Mouse (Mus musculus) adrenal gland, postnatal 4 days (tissue): Measurements from ENCODE around the gene Scai. TPM values are rescaled to one million over a fixed set of nuclear protein-coding genes. Genes with fewer than 3 reads are reported as not detected.
"Not testable (repeated sequence)": the region's sequence is repeated elsewhere in the genome, so short reads cannot be mapped to it uniquely, and the experiment has no call there.

Experiments used
- DNase-seq, 2 experiments: peaks; one replicate each; pipeline ENCODE4 v3.0.0; 2021 to 2022; ENCODE audit warnings: low spot score in 2 of 2, mixed read lengths in 2 of 2
- total RNA-seq, 2 experiments: library from RNA; stranded (reverse); gene quantifications; 2 replicates each; pipeline ENCODE4 v1.2.3; 2021

The Scai gene
- total RNA-seq, 2 experiments from 2014 or later, result 17.4 to 22.7 TPM

- no peak for DNase-seq
Measured at GRCm38 (mm10) chr2:39140586-39141455, 49.7 kb downstream of the Scai start.

GRCm38 (mm10) chr2:39129526-39130326 is 60.8 kb downstream of the Scai start:
- no peak for DNase-seq

GRCm38 (mm10) chr2:39124167-39124566 is 66.4 kb downstream of the Scai start:
- DNase-seq, result no peak

- DNase-seq, result no peak
Measured at GRCm38 (mm10) chr2:39121137-39121536, 69.4 kb downstream of the Scai start.

- DNase-seq, result no peak
Measured at GRCm38 (mm10) chr2:39116583-39116982, 74.0 kb downstream of the Scai start.

GRCm38 (mm10) chr2:39114093-39114492 is 76.4 kb downstream of the Scai start:
- no peak for DNase-seq

GRCm38 (mm10) chr2:39110514-39110913 is 80.0 kb downstream of the Scai start:
- no peak for DNase-seq

- DNase-seq, result not testable (repeated sequence)
Measured at GRCm38 (mm10) chr2:39109712-39110111, 80.8 kb downstream of the Scai start.

- DNase-seq, result not testable (repeated sequence)
Measured at GRCm38 (mm10) chr2:39099951-39100350, 90.6 kb downstream of the Scai start.

- DNase-seq, result no peak
Measured at GRCm38 (mm10) chr2:39097993-39098392, 92.5 kb downstream of the Scai start.

GRCm38 (mm10) chr2:39091966-39092365 is 98.6 kb downstream of the Scai start:
- no peak for DNase-seq

- DNase-seq, result no peak
Measured at GRCm38 (mm10) chr2:39082706-39083105, 107.8 kb downstream of the Scai start.

GRCm38 (mm10) chr2:39070666-39071065 is 119.9 kb downstream of the Scai start:
- DNase-seq, result no peak

- DNase-seq, result no peak
Measured at GRCm38 (mm10) chr2:39069096-39069495, 121.4 kb downstream of the Scai start.

GRCm38 (mm10) chr2:39065400-39065987 is 125.0 kb downstream of the Scai start, which contains the start of gene Golga1:
Gene Golga1, minus strand, starts transcription at chr2:39065541.
- DNase-seq, result peak; percentile 75 to 86

GRCm38 (mm10) chr2:39064687-39065399 is 125.7 kb downstream of the Scai start:
- no peak for DNase-seq

GRCm38 (mm10) chr2:39048515-39048914 is 142.0 kb downstream of the Scai start:
- no peak for DNase-seq

- no peak for DNase-seq
Measured at GRCm38 (mm10) chr2:39040215-39040614, 150.3 kb downstream of the Scai start.

GRCm38 (mm10) chr2:39031611-39032010 is 158.9 kb downstream of the Scai start:
- no peak for DNase-seq

- DNase-seq, result no peak
Measured at GRCm38 (mm10) chr2:39020004-39020403, 170.5 kb downstream of the Scai start.

- no peak for DNase-seq
Measured at GRCm38 (mm10) chr2:39016581-39016980, 174.0 kb downstream of the Scai start.
